Mouse (Mus musculus): Measurements from ENCODE around the gene Igsf8. TPM values are rescaled to one million over a fixed set of nuclear protein-coding genes. Genes with fewer than 3 reads are reported as not detected.

The Igsf8 gene
- polyA plus RNA-seq, 1 experiment = 25.4 TPM

- H3K27ac ChIP-seq (ENCODE audit: control insufficient read depth, insufficient read depth, low read depth, low read length, poor library complexity) = no peak overlapping the region
- TF ChIP-seq CTCF (IDR thresholded peaks at IDR 0.05; ENCODE audit: control insufficient read depth, insufficient read depth, low read length) = no peak
- no peak for TF ChIP-seq POLR2A (IDR thresholded peaks at IDR 0.05; ENCODE audit: borderline replicate concordance, control insufficient read depth, low read depth, low read length)
- H3K4me1 ChIP-seq (ENCODE audit: control insufficient read depth, insufficient read depth, low read length) = peaks cover 3% of the 10 kb centered on the region; the same call in 1 of the 2 replicates
- 79% methylated on average over 7 of the region's 7 CpGs for WGBS
- no peak overlapping the region for H3K4me3 ChIP-seq (replicated peaks; ENCODE audit: control insufficient read depth, low read depth, low read length)
These were observed 83.4 kb downstream of the Igsf8 start for GRCm38 (mm10) chr1:172344820-172345219.

- no peak overlapping the region for H3K27ac ChIP-seq (ENCODE audit: control insufficient read depth, insufficient read depth, low read depth, low read length, poor library complexity)
- no peak overlapping the region for H3K4me3 ChIP-seq (replicated peaks; ENCODE audit: control insufficient read depth, low read depth, low read length)
- no peak for TF ChIP-seq CTCF (IDR thresholded peaks at IDR 0.05; ENCODE audit: control insufficient read depth, insufficient read depth, low read length)
- no peak for TF ChIP-seq POLR2A (IDR thresholded peaks at IDR 0.05; ENCODE audit: borderline replicate concordance, control insufficient read depth, low read depth, low read length)
- WGBS = 76% methylated on average over 10 of the region's 10 CpGs
- H3K4me1 ChIP-seq (ENCODE audit: control insufficient read depth, insufficient read depth, low read length) = peaks cover 4% of the 10 kb centered on the region; the same call in 1 of the 2 replicates
These were observed 85.3 kb downstream of the Igsf8 start for GRCm38 (mm10) chr1:172346707-172347106.

GRCm38 (mm10) chr1:172347382-172347781 lies 85.9 kb downstream of the Igsf8 start:
- H3K27ac ChIP-seq (ENCODE audit: control insufficient read depth, insufficient read depth, low read depth, low read length, poor library complexity) = no peak overlapping the region
- peaks cover 4% of the 10 kb centered on the region; the same call in 1 of the 2 replicates for H3K4me1 ChIP-seq (ENCODE audit: control insufficient read depth, insufficient read depth, low read length)
- no peak for TF ChIP-seq CTCF (IDR thresholded peaks at IDR 0.05; ENCODE audit: control insufficient read depth, insufficient read depth, low read length)
- TF ChIP-seq POLR2A (IDR thresholded peaks at IDR 0.05; ENCODE audit: borderline replicate concordance, control insufficient read depth, low read depth, low read length) = no peak
- no peak overlapping the region for H3K4me3 ChIP-seq (replicated peaks; ENCODE audit: control insufficient read depth, low read depth, low read length)
- 68% methylated on average over 12 of the region's 12 CpGs for WGBS

- TF ChIP-seq CTCF (IDR thresholded peaks at IDR 0.05; ENCODE audit: control insufficient read depth, insufficient read depth, low read length) = no peak
- TF ChIP-seq POLR2A (IDR thresholded peaks at IDR 0.05; ENCODE audit: borderline replicate concordance, control insufficient read depth, low read depth, low read length) = no peak
- H3K27ac ChIP-seq (ENCODE audit: control insufficient read depth, insufficient read depth, low read depth, low read length, poor library complexity) = no peak overlapping the region
- H3K4me3 ChIP-seq (replicated peaks; ENCODE audit: control insufficient read depth, low read depth, low read length) = no peak overlapping the region
- peaks cover 12% of the 10 kb centered on the region; the same call in 1 of the 2 replicates for H3K4me1 ChIP-seq (ENCODE audit: control insufficient read depth, insufficient read depth, low read length)
- WGBS = 82% methylated on average over 5 of the region's 5 CpGs
These were observed 88.1 kb downstream of the Igsf8 start for GRCm38 (mm10) chr1:172349504-172349903.

GRCm38 (mm10) chr1:172349916-172350812 lies 88.7 kb downstream of the Igsf8 start:
- Histone ChIP-seq H3K4me3 (replicated peaks; ENCODE audit: control insufficient read depth, low read depth, low read length) (no peak overlapping the region), H3K27ac (ENCODE audit: control insufficient read depth, insufficient read depth, low read depth, low read length, poor library complexity) (no peak overlapping the region), H3K4me1 (ENCODE audit: control insufficient read depth, insufficient read depth, low read length) (peaks cover 12% of the 10 kb centered on the region; the same call in 1 of the 2 replicates)
- 58% methylated on average over 19 of the region's 19 CpGs for WGBS
- TF ChIP-seq POLR2A (IDR thresholded peaks at IDR 0.05; ENCODE audit: borderline replicate concordance, control insufficient read depth, low read depth, low read length) = no peak
- no peak for TF ChIP-seq CTCF (IDR thresholded peaks at IDR 0.05; ENCODE audit: control insufficient read depth, insufficient read depth, low read length)

- H3K27ac ChIP-seq (ENCODE audit: control insufficient read depth, insufficient read depth, low read depth, low read length, poor library complexity) = peak overlapping the region; percentile 34; the same call in 1 of the 2 replicates
- H3K4me1 ChIP-seq (ENCODE audit: control insufficient read depth, insufficient read depth, low read length) = peaks cover 10% of the 10 kb centered on the region; the same call in 1 of the 2 replicates
- no peak for TF ChIP-seq POLR2A (IDR thresholded peaks at IDR 0.05; ENCODE audit: borderline replicate concordance, control insufficient read depth, low read depth, low read length)
- no peak for TF ChIP-seq CTCF (IDR thresholded peaks at IDR 0.05; ENCODE audit: control insufficient read depth, insufficient read depth, low read length)
- 52% methylated on average over 6 of the region's 6 CpGs for WGBS
- no peak overlapping the region for H3K4me3 ChIP-seq (replicated peaks; ENCODE audit: control insufficient read depth, low read depth, low read length)
These were observed 90.6 kb downstream of the Igsf8 start for GRCm38 (mm10) chr1:172352001-172352400.

GRCm38 (mm10) chr1:172352453-172352852 lies 91.0 kb downstream of the Igsf8 start:
- TF ChIP-seq POLR2A (IDR thresholded peaks at IDR 0.05; ENCODE audit: borderline replicate concordance, control insufficient read depth, low read depth, low read length) (no peak), CTCF (IDR thresholded peaks at IDR 0.05; ENCODE audit: control insufficient read depth, insufficient read depth, low read length) (no peak)
- 24% methylated on average over 3 of the region's 3 CpGs for WGBS
- H3K4me3 ChIP-seq (replicated peaks; ENCODE audit: control insufficient read depth, low read depth, low read length) = no peak overlapping the region
- H3K4me1 ChIP-seq (ENCODE audit: control insufficient read depth, insufficient read depth, low read length) = peaks cover 10% of the 10 kb centered on the region; the same call in 1 of the 2 replicates
- H3K27ac ChIP-seq (ENCODE audit: control insufficient read depth, insufficient read depth, low read depth, low read length, poor library complexity) = peak overlapping the region; percentile 70; the same call in 1 of the 2 replicates

- WGBS = 76% methylated on average over 3 of the region's 3 CpGs
- no peak overlapping the region for H3K27ac ChIP-seq (ENCODE audit: control insufficient read depth, insufficient read depth, low read depth, low read length, poor library complexity)
- peaks cover 9% of the 10 kb centered on the region; the same call in 1 of the 2 replicates for H3K4me1 ChIP-seq (ENCODE audit: control insufficient read depth, insufficient read depth, low read length)
- no peak overlapping the region for H3K4me3 ChIP-seq (replicated peaks; ENCODE audit: control insufficient read depth, low read depth, low read length)
- no peak for TF ChIP-seq POLR2A (IDR thresholded peaks at IDR 0.05; ENCODE audit: borderline replicate concordance, control insufficient read depth, low read depth, low read length)
- TF ChIP-seq CTCF (IDR thresholded peaks at IDR 0.05; ENCODE audit: control insufficient read depth, insufficient read depth, low read length) = no peak
These were observed 93.9 kb downstream of the Igsf8 start for GRCm38 (mm10) chr1:172355336-172355735.
